Mouse (Mus musculus) heart, adult 8-10 months (tissue): ENCODE measurements around the gene Afap1. TPM values are rescaled to one million over a fixed set of nuclear protein-coding genes. Genes with fewer than 3 reads are reported as not detected.
A peak's percentile ranks its signal among the peaks of the same experiment; 100 is the strongest.

Experiments
- DNase-seq: peaks from one replicate; pipeline ENCODE4 v3.0.0; 2022; ENCODE audit warnings: low spot score
- total RNA-seq, 4 experiments: library from RNA; stranded (reverse); gene quantifications; 2 replicates each; pipeline ENCODE4 v1.2.4; 2022

Afap1 gene
- 10 to 100 TPM; 16.3 to 21.5 (median 20.7) TPM for total RNA-seq

- DNase-seq: peak; percentile 99
Observed at GRCm38 (mm10) chr5:35893093-35893804, at the start of gene Afap1. Gene Afap1 (plus strand): TSS chr5:35893319.

- no peak for DNase-seq
Observed at GRCm38 (mm10) chr5:35851485-35851884, 41.6 kb upstream of the Afap1 start.

- DNase-seq: no peak
Observed at GRCm38 (mm10) chr5:35853463-35853862, 39.7 kb upstream of the Afap1 start.

GRCm38 (mm10) chr5:35856245-35856644 is 36.9 kb upstream of the Afap1 start:
- DNase-seq: peak; percentile 13

- DNase-seq: peak; percentile 35
Observed at GRCm38 (mm10) chr5:35858069-35858468, 35.0 kb upstream of the Afap1 start.

GRCm38 (mm10) chr5:35861456-35861855 is 31.7 kb upstream of the Afap1 start:
- no peak for DNase-seq

GRCm38 (mm10) chr5:35869973-35870372 is 23.1 kb upstream of the Afap1 start:
- DNase-seq: no peak

GRCm38 (mm10) chr5:35870408-35871012 is 22.6 kb upstream of the Afap1 start:
- DNase-seq: peak; percentile 71

- DNase-seq: no peak
Observed at GRCm38 (mm10) chr5:35873382-35873781, 19.7 kb upstream of the Afap1 start.

GRCm38 (mm10) chr5:35876236-35876635 is 16.9 kb upstream of the Afap1 start:
- no peak for DNase-seq

- no peak for DNase-seq
Observed at GRCm38 (mm10) chr5:35879199-35879598, 13.9 kb upstream of the Afap1 start.

GRCm38 (mm10) chr5:35882391-35882790 is 10.7 kb upstream of the Afap1 start:
- no peak for DNase-seq

GRCm38 (mm10) chr5:35884262-35884661 is 8.9 kb upstream of the Afap1 start:
- DNase-seq: no peak

GRCm38 (mm10) chr5:35884689-35885088 is 8.4 kb upstream of the Afap1 start:
- no peak for DNase-seq

- no peak for DNase-seq
Observed at GRCm38 (mm10) chr5:35888959-35889358, 4.2 kb upstream of the Afap1 start.

GRCm38 (mm10) chr5:35889641-35890040 is 3.5 kb upstream of the Afap1 start:
- DNase-seq: no peak

- DNase-seq: no peak
Observed at GRCm38 (mm10) chr5:35890985-35891730, 2.0 kb upstream of the Afap1 start.

- DNase-seq: no peak
Observed at GRCm38 (mm10) chr5:35892363-35892762, 756 bp upstream of the Afap1 start.

- DNase-seq: peak; percentile 64
Observed at GRCm38 (mm10) chr5:35893805-35894260, 714 bp downstream of the Afap1 start.

GRCm38 (mm10) chr5:35894295-35895047 is 1.4 kb downstream of the Afap1 start:
- DNase-seq: peak; percentile 64

GRCm38 (mm10) chr5:35895926-35896325 is 2.8 kb downstream of the Afap1 start:
- no peak for DNase-seq

- DNase-seq: no peak
Observed at GRCm38 (mm10) chr5:35896556-35896955, 3.4 kb downstream of the Afap1 start.
